Mouse (Mus musculus): ENCODE measurements at regions not wholly inside any gene's neighbourhood (a gene's known extent, or its start where the extent isn't known, plus 50 kb on each side); places are given as distances from the start of the nearest gene placed in this dataset.

- no peak for TF ChIP-seq GATA1 (IDR thresholded peaks at IDR 0.05; ENCODE audit: borderline replicate concordance, low read length)
- TF ChIP-seq FLI1 (IDR thresholded peaks at IDR 0.05; ENCODE audit: low read length) = no peak
These were observed 204.3 kb upstream of the Gm6657 start for GRCm38 (mm10) chr12:77989766-77990165.

Measured in megakaryocyte, embryonic 14.5 days (primary cell).